Mouse (Mus musculus): ENCODE data around the gene Dhx9. TPM values are rescaled to one million over a fixed set of nuclear protein-coding genes. Genes with fewer than 3 reads are reported as not detected.
"Not testable (repeated sequence)": the region's sequence is repeated elsewhere in the genome, so short reads cannot be mapped to it uniquely, and the experiment has no call there.

Gene Dhx9
- 21.4 and 32.5 TPM in 2 replicates for polyA plus RNA-seq (2012; rRNA removed)

- no peaks in the 10 kb centered on the region for H3K36me3 ChIP-seq (ENCODE audit: control insufficient read depth, insufficient read depth, low read length)
- TF ChIP-seq CTCF (IDR thresholded peaks at IDR 0.05; ENCODE audit: control insufficient read depth, insufficient read depth, insufficient replicate concordance, low read depth, low read length) (peak; percentile 14; the same call in 1 of the 2 replicates), POLR2A (IDR thresholded peaks at IDR 0.05; ENCODE audit: control insufficient read depth, low read depth, low read length) (peak; percentile 100)
- H3K4me3 ChIP-seq (ENCODE audit: control insufficient read depth, low read depth, low read length): peak within 1 kb of the TSS; percentile 97
- no peaks in the 10 kb centered on the region for H3K27me3 ChIP-seq (ENCODE audit: control insufficient read depth, insufficient read depth, low read length)
- peak within 1 kb of the TSS; percentile 97 for H3K27ac ChIP-seq (ENCODE audit: control insufficient read depth, insufficient read depth, low read depth, low read length)
- peaks cover 6% of the 10 kb centered on the region for H3K4me1 ChIP-seq (ENCODE audit: control insufficient read depth, insufficient read depth, low read length)
Observed at GRCm38 (mm10) chr1:153487500-153487879, at the start of gene Dhx9. Gene Dhx9, minus strand, starts transcription at chr1:153487660.

- Histone ChIP-seq H3K27ac (ENCODE audit: control insufficient read depth, insufficient read depth, low read depth, low read length) (no peak overlapping the region), H3K36me3 (ENCODE audit: control insufficient read depth, insufficient read depth, low read length) (no peaks in the 10 kb centered on the region), H3K4me1 (ENCODE audit: control insufficient read depth, insufficient read depth, low read length) (no peaks in the 10 kb centered on the region; the same call in 1 of the 2 replicates), H3K27me3 (ENCODE audit: control insufficient read depth, insufficient read depth, low read length) (no peaks in the 10 kb centered on the region), H3K4me3 (ENCODE audit: control insufficient read depth, low read depth, low read length) (no peak overlapping the region)
- no peak for TF ChIP-seq CTCF (IDR thresholded peaks at IDR 0.05; ENCODE audit: control insufficient read depth, insufficient read depth, insufficient replicate concordance, low read depth, low read length)
- TF ChIP-seq POLR2A (IDR thresholded peaks at IDR 0.05; ENCODE audit: control insufficient read depth, low read depth, low read length): 0 out of 2 replicates have a peak, but pooled peaks have one; percentile 10
Observed at GRCm38 (mm10) chr1:153535611-153536010, 48.2 kb upstream of the Dhx9 start.

GRCm38 (mm10) chr1:153532896-153533295 is 45.4 kb upstream of the Dhx9 start:
- not testable (repeated sequence) for H3K4me3 ChIP-seq (ENCODE audit: control insufficient read depth, low read depth, low read length); H3K4me1 ChIP-seq (ENCODE audit: control insufficient read depth, insufficient read depth, low read length); H3K27ac ChIP-seq (ENCODE audit: control insufficient read depth, insufficient read depth, low read depth, low read length); H3K27me3 ChIP-seq (ENCODE audit: control insufficient read depth, insufficient read depth, low read length); H3K36me3 ChIP-seq (ENCODE audit: control insufficient read depth, insufficient read depth, low read length)

GRCm38 (mm10) chr1:153532234-153532841 is 44.9 kb upstream of the Dhx9 start:
- Histone ChIP-seq H3K27ac (ENCODE audit: control insufficient read depth, insufficient read depth, low read depth, low read length) (no peak overlapping the region), H3K4me3 (ENCODE audit: control insufficient read depth, low read depth, low read length) (no peak overlapping the region), H3K4me1 (ENCODE audit: control insufficient read depth, insufficient read depth, low read length) (no peaks in the 10 kb centered on the region), H3K36me3 (ENCODE audit: control insufficient read depth, insufficient read depth, low read length) (no peaks in the 10 kb centered on the region), H3K27me3 (ENCODE audit: control insufficient read depth, insufficient read depth, low read length) (no peaks in the 10 kb centered on the region)
- TF ChIP-seq POLR2A (IDR thresholded peaks at IDR 0.05; ENCODE audit: control insufficient read depth, low read depth, low read length): no peak
- no peak for TF ChIP-seq CTCF (IDR thresholded peaks at IDR 0.05; ENCODE audit: control insufficient read depth, insufficient read depth, insufficient replicate concordance, low read depth, low read length)

DNA sequence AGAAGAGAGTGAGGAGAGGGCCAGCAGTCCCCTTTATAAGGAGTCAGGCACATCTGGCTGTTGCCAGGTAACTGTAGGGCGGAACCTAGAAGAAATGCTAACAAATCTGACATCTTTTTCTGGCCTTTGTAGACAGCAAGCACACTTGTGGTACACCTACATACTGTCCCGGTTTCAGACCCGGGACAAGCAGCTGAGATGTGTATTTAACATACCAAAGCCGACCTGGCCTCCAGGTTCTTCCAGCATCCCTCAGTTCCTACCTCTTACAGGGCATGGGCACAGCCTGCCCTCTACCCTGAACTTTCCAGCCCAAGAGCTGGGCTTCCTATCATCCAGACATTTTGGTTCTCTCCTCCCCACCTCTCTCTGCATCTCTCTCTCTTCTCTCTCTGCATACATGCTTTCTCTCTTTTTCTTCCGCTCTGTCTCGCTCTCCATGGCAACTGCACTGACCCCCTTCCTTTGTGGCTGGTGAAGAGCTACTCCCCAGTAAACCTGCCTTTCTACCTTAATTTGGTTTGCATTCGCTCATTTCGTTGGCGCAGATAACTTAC is 44.3 kb upstream of the Dhx9 start:
- H3K27ac ChIP-seq (ENCODE audit: control insufficient read depth, insufficient read depth, low read depth, low read length): no peak overlapping the region
- no peaks in the 10 kb centered on the region for H3K36me3 ChIP-seq (ENCODE audit: control insufficient read depth, insufficient read depth, low read length)
- TF ChIP-seq CTCF (IDR thresholded peaks at IDR 0.05; ENCODE audit: control insufficient read depth, insufficient read depth, insufficient replicate concordance, low read depth, low read length) (no peak), POLR2A (IDR thresholded peaks at IDR 0.05; ENCODE audit: control insufficient read depth, low read depth, low read length) (no peak)
- H3K4me3 ChIP-seq (ENCODE audit: control insufficient read depth, low read depth, low read length): no peak overlapping the region
- H3K4me1 ChIP-seq (ENCODE audit: control insufficient read depth, insufficient read depth, low read length): no peaks in the 10 kb centered on the region
- H3K27me3 ChIP-seq (ENCODE audit: control insufficient read depth, insufficient read depth, low read length): no peaks in the 10 kb centered on the region

GRCm38 (mm10) chr1:153522116-153522515 is 34.7 kb upstream of the Dhx9 start:
- H3K27ac ChIP-seq (ENCODE audit: control insufficient read depth, insufficient read depth, low read depth, low read length): no peak overlapping the region
- TF ChIP-seq POLR2A (IDR thresholded peaks at IDR 0.05; ENCODE audit: control insufficient read depth, low read depth, low read length): no peak
- no peak for TF ChIP-seq CTCF (IDR thresholded peaks at IDR 0.05; ENCODE audit: control insufficient read depth, insufficient read depth, insufficient replicate concordance, low read depth, low read length)
- H3K36me3 ChIP-seq (ENCODE audit: control insufficient read depth, insufficient read depth, low read length): no peaks in the 10 kb centered on the region
- H3K4me3 ChIP-seq (ENCODE audit: control insufficient read depth, low read depth, low read length): no peak overlapping the region
- H3K27me3 ChIP-seq (ENCODE audit: control insufficient read depth, insufficient read depth, low read length): no peaks in the 10 kb centered on the region
- H3K4me1 ChIP-seq (ENCODE audit: control insufficient read depth, insufficient read depth, low read length): no peaks in the 10 kb centered on the region

DNA sequence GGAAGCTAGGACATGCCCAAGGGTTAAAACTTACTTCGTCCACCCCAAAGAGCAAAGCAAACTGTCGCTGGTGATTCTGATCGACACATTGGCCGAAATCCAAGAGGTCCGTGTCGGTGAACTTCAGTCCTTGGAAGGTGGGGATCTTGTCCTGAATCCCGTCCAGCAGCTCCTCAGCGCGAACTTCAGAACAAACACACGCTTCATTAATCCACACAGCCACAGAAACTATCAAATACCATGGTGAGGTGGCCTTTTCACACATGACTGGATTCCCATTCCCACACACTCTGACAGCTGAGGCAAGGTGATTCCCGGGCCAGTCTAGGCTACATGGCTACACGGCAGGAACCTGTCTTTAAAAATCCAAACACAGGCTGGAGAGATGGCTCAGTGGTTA is 27.9 kb upstream of the Dhx9 start:
- no peaks in the 10 kb centered on the region for H3K27me3 ChIP-seq (ENCODE audit: control insufficient read depth, insufficient read depth, low read length)
- no peaks in the 10 kb centered on the region for H3K36me3 ChIP-seq (ENCODE audit: control insufficient read depth, insufficient read depth, low read length)
- no peak overlapping the region for H3K4me3 ChIP-seq (ENCODE audit: control insufficient read depth, low read depth, low read length)
- H3K4me1 ChIP-seq (ENCODE audit: control insufficient read depth, insufficient read depth, low read length): no peaks in the 10 kb centered on the region
- H3K27ac ChIP-seq (ENCODE audit: control insufficient read depth, insufficient read depth, low read depth, low read length): no peak overlapping the region
- TF ChIP-seq CTCF (IDR thresholded peaks at IDR 0.05; ENCODE audit: control insufficient read depth, insufficient read depth, insufficient replicate concordance, low read depth, low read length) (no peak), POLR2A (IDR thresholded peaks at IDR 0.05; ENCODE audit: control insufficient read depth, low read depth, low read length) (no peak)

Data from testis, adult 2 months (tissue).